Mouse (Mus musculus) midbrain, embryonic 16.5 days (tissue): Measurements from ENCODE around the gene Rcbtb2. TPM values are rescaled to one million over a fixed set of nuclear protein-coding genes. Genes with fewer than 3 reads are reported as not detected.

Experiments used
- ATAC-seq: fragments of 200-750 bp; cut with Nextera tagmentation; 2 replicates; pipeline ENCODE4 v1.8.0; 2017; ENCODE audit warnings: moderate TSS enrichment
- H3K27ac ChIP-seq: fragments of 300-500 bp; sonication (generic); 2 replicates; pipeline ENCODE4 v1.5.1; 2014; ENCODE audit warnings: mild to moderate bottlenecking, low read length, mixed read lengths
- H3K27me3 ChIP-seq: fragments of 300-500 bp; sonication (generic); 2 replicates; pipeline ENCODE4 v1.6.1; 2014; ENCODE audit warnings: low read depth, low read length, mixed read lengths; ENCODE audit not compliant: control insufficient read depth, insufficient read depth
- H3K36me3 ChIP-seq: fragments of 300-500 bp; sonication (generic); 2 replicates; pipeline ENCODE4 v1.6.1; 2014; ENCODE audit warnings: mild to moderate bottlenecking, low read length, moderate library complexity, mixed read lengths; ENCODE audit not compliant: control insufficient read depth, insufficient read depth
- H3K4me1 ChIP-seq: fragments of 300-500 bp; sonication (generic); 2 replicates; pipeline ENCODE4 v1.6.1; 2014; ENCODE audit warnings: mild to moderate bottlenecking, low read length, mixed read lengths; ENCODE audit not compliant: control insufficient read depth, insufficient read depth
- H3K4me2 ChIP-seq: fragments of 300-500 bp; sonication (generic); 2 replicates; pipeline ENCODE4 v1.6.1; 2014; ENCODE audit warnings: mild to moderate bottlenecking, low read length, mixed read lengths
- H3K4me3 ChIP-seq: fragments of 300-500 bp; sonication (generic); 2 replicates; pipeline ENCODE4 v1.5.1; 2014; ENCODE audit warnings: low read depth, mild to moderate bottlenecking, low read length, moderate library complexity, mixed read lengths
- H3K9ac ChIP-seq: fragments of 300-500 bp; sonication (generic); 2 replicates; pipeline ENCODE4 v1.6.1; 2014; ENCODE audit warnings: low read depth, low read length, mixed read lengths
- H3K9me3 ChIP-seq: fragments of 300-500 bp; sonication (generic); replicated peaks from 2 replicates; pipeline ENCODE4 v1.6.1; 2014; ENCODE audit warnings: mild to moderate bottlenecking, low read length, mixed read lengths; ENCODE audit not compliant: control insufficient read depth, poor library complexity, severe bottlenecking
- WGBS: fragments of 180-500 bp; shearing (Covaris S2); extraction: QIAGEN DNeasy Blood & Tissue Kit; methylation state at CpG from one replicate; pipeline ENCODE4 v1.1.7; 2014; 5-methylcytosine and 5-hydroxymethylcytosine counted together
- polyA plus RNA-seq: library from polyadenylated mRNA; unstranded; fragments of >200 nt; fragmentation: Nextera tagmentation; extraction: Ambion mirVana; gene quantifications from 2 replicates; pipeline ENCODE4 v1.2.1, GENCODE M21; 2015

Rcbtb2 gene
- polyA plus RNA-seq, 1 experiment from 2014 or later: 53.0 TPM

DNA sequence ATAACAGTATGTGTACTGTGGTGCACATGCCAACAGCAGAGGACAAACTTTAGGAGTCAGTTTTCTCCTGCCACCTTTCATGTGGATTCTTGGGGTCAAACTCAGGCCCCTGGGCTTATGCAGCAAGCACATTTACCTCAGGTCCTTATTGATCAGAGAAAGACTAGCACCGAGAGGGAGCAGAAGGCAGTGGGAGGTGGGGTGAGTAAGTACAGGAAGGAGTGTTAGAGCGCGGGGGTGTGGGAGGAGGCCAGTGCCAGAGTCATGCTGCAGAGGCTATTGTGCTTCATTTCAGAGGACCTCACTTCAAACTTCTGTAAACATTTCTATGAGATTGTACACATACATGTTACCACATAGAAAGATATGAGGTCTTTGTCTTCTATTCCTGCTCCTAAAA is 78.6 kb downstream of the Rcbtb2 start:
- Histone ChIP-seq H3K27me3 (no peaks in the 10 kb centered on the region), H3K36me3 (peaks cover 23% of the 10 kb centered on the region), H3K4me3 (no peak overlapping the region), H3K9ac (no peak overlapping the region), H3K4me1 (no peaks in the 10 kb centered on the region), H3K27ac (no peak overlapping the region), H3K4me2 (no peak overlapping the region), H3K9me3 (no peaks in the 10 kb centered on the region)
- WGBS: 85% methylated on average over 3 of the region's 3 CpGs
- ATAC-seq: no peak

DNA sequence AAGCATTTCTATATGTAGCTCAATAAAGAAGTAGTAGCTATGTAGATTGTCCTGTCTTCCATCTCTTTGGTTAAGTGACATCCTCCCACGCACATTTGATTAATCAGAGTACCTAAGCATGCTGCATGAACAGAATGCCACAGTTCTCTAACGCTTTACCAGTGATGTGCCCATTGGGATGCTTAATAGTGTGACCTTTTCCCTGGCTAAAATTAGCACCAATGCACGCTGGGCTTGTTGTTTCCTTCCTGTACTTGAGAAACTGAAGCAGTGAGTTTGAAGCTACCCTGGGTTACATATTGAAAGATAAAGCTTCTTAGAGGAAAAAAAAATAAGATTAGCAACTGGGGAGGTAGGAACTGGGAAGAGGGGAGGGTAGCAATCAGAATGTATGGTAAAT is 81.2 kb downstream of the Rcbtb2 start:
- Histone ChIP-seq H3K4me3 (no peak overlapping the region), H3K9ac (no peak overlapping the region), H3K4me1 (no peaks in the 10 kb centered on the region), H3K4me2 (no peak overlapping the region), H3K27ac (no peak overlapping the region), H3K27me3 (no peaks in the 10 kb centered on the region), H3K9me3 (no peaks in the 10 kb centered on the region), H3K36me3 (peaks cover 8% of the 10 kb centered on the region)
- 85% methylated on average over 3 of the region's 3 CpGs for WGBS
- ATAC-seq: no peak

- Histone ChIP-seq H3K4me3 (no peak overlapping the region), H3K27me3 (no peaks in the 10 kb centered on the region), H3K36me3 (peaks cover 5% of the 10 kb centered on the region; the same call in 1 of the 2 replicates), H3K9ac (no peak overlapping the region), H3K9me3 (no peaks in the 10 kb centered on the region), H3K4me2 (no peak overlapping the region), H3K4me1 (no peaks in the 10 kb centered on the region), H3K27ac (no peak overlapping the region)
- ATAC-seq: no peak
Observed at GRCm38 (mm10) chr14:73209262-73209661, 86.4 kb downstream of the Rcbtb2 start.

- Histone ChIP-seq H3K9ac (no peak overlapping the region), H3K36me3 (peaks cover under 1% of the 10 kb centered on the region; the same call in 1 of the 2 replicates), H3K27ac (no peak overlapping the region), H3K9me3 (no peaks in the 10 kb centered on the region), H3K4me1 (no peaks in the 10 kb centered on the region), H3K4me3 (no peak overlapping the region), H3K4me2 (no peak overlapping the region), H3K27me3 (no peaks in the 10 kb centered on the region)
- no peak for ATAC-seq
- WGBS: 96% methylated on average over 8 of the region's 8 CpGs
Observed at GRCm38 (mm10) chr14:73210196-73210595, 87.4 kb downstream of the Rcbtb2 start.

DNA sequence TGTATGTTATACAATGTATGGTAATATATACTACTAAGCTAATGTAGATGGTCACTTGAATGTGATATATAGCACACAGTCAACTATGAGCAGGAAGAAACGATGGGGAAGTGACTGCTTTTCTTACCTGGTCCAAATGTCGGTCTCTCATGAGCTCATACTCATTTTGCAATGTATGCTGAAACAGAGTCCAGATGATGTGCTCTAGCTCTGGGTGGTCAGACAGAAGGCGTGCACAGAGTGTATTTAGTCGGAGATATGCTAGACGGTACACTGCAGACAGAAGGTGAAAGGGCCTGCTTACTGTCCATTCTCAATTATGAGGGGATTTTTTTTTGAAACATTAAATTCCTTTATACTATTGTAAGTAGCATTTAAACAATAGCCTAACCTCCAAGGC is 88.6 kb downstream of the Rcbtb2 start:
- H3K27ac ChIP-seq: no peak overlapping the region
- no peaks in the 10 kb centered on the region for H3K9me3 ChIP-seq
- ATAC-seq: no peak
- H3K4me1 ChIP-seq: no peaks in the 10 kb centered on the region
- no peak overlapping the region for H3K4me3 ChIP-seq
- peaks cover 4% of the 10 kb centered on the region for H3K36me3 ChIP-seq
- H3K27me3 ChIP-seq: no peaks in the 10 kb centered on the region
- H3K9ac ChIP-seq: no peak overlapping the region
- H3K4me2 ChIP-seq: no peak overlapping the region
- 91% methylated on average over 5 of the region's 5 CpGs for WGBS

GRCm38 (mm10) chr14:73217062-73217461 is 94.2 kb downstream of the Rcbtb2 start:
- no peaks in the 10 kb centered on the region for H3K9me3 ChIP-seq
- no peak overlapping the region for H3K9ac ChIP-seq
- peaks cover 4% of the 10 kb centered on the region for H3K36me3 ChIP-seq
- no peaks in the 10 kb centered on the region for H3K27me3 ChIP-seq
- H3K27ac ChIP-seq: no peak overlapping the region
- H3K4me1 ChIP-seq: no peaks in the 10 kb centered on the region
- 96% methylated on average over 1 of the region's 1 CpGs for WGBS
- no peak overlapping the region for H3K4me3 ChIP-seq
- no peak for ATAC-seq
- H3K4me2 ChIP-seq: no peak overlapping the region

- no peak for ATAC-seq
- Histone ChIP-seq H3K36me3 (no peaks in the 10 kb centered on the region; the same call in 1 of the 2 replicates), H3K9me3 (no peaks in the 10 kb centered on the region), H3K27ac (no peak overlapping the region), H3K4me1 (peaks cover 6% of the 10 kb centered on the region), H3K27me3 (no peaks in the 10 kb centered on the region), H3K4me3 (no peak overlapping the region), H3K9ac (no peak overlapping the region), H3K4me2 (no peak overlapping the region)
- WGBS: 91% methylated on average over 9 of the region's 9 CpGs
Observed at GRCm38 (mm10) chr14:73222316-73222970, 99.6 kb downstream of the Rcbtb2 start.

DNA sequence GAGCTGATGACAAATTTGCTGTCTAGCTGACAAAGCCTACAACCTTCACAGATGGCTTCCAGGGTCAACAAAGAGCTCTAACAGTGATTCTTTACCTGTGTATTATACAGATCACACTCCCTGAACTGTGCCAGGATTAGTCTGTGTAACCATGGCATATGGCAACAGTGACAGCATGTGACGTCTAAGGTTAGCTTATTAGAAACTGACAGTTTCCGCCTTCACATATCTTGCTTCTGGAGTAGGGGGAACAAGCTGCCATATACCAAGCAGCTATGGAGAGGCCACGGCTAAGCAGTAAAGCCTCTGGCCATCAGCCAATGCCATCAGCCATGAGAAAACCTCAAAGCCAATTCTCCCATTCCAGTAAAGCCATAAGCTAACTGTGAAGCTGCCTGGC is 103.5 kb downstream of the Rcbtb2 start:
- no peaks in the 10 kb centered on the region; the same call in 1 of the 2 replicates for H3K36me3 ChIP-seq
- H3K27me3 ChIP-seq: no peaks in the 10 kb centered on the region
- no peak overlapping the region for H3K27ac ChIP-seq
- H3K4me2 ChIP-seq: no peak overlapping the region
- no peak overlapping the region for H3K4me3 ChIP-seq
- H3K9ac ChIP-seq: no peak overlapping the region
- ATAC-seq: 0 out of 2 replicates have a peak, but pooled peaks have one; percentile 17
- WGBS: 58% methylated on average over 3 of the region's 3 CpGs
- no peaks in the 10 kb centered on the region for H3K9me3 ChIP-seq
- peaks cover 6% of the 10 kb centered on the region for H3K4me1 ChIP-seq

- Histone ChIP-seq H3K9me3 (no peaks in the 10 kb centered on the region), H3K4me3 (no peak overlapping the region), H3K4me2 (no peak overlapping the region), H3K9ac (no peak overlapping the region), H3K27ac (no peak overlapping the region), H3K27me3 (no peaks in the 10 kb centered on the region), H3K36me3 (no peaks in the 10 kb centered on the region; the same call in 1 of the 2 replicates), H3K4me1 (peaks cover 6% of the 10 kb centered on the region)
- WGBS: 33% methylated on average over 1 of the region's 1 CpGs
- no peak for ATAC-seq
Observed at GRCm38 (mm10) chr14:73226849-73227248, 104.0 kb downstream of the Rcbtb2 start.
